Mouse (Mus musculus) left cerebral cortex, adult 8-10 months (tissue): Measurements from ENCODE around the gene Kif26b. TPM values are rescaled to one million over a fixed set of nuclear protein-coding genes. Genes with fewer than 3 reads are reported as not detected.

ENCODE experiments used
- DNase-seq, 2 experiments: peaks; one replicate each; pipeline ENCODE4 v3.0.0; 2022; ENCODE audit warnings: low spot score in 2 of 2
- total RNA-seq, 4 experiments: library from RNA; stranded (reverse); gene quantifications; 2 replicates each; pipeline ENCODE4 v1.2.4; 2022

Kif26b gene
- total RNA-seq, 4 experiments from 2014 or later: 9.3 to 10.2 (median 9.4) TPM

DNA sequence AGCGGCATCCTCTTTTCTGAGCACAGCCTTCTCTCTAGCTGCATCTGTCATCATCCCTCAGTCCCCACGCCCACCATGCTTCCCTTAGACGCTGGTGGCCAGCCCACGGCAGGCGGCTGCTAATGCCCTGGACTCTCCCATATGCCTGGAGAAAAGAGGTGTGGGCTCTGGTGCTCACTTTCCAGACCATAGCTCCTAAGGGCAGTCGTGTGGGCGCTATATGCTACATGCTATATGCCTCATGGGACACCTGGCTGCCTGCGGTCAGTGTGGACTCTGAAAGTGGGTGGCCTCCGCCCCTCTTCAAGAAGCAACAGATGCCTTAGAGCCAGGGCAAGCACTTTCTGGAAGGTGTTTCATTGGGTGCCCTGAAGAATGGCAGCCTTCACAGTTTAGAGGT, 306.9 kb downstream of the Kif26b start:
- DNase-seq: no peak

DNA sequence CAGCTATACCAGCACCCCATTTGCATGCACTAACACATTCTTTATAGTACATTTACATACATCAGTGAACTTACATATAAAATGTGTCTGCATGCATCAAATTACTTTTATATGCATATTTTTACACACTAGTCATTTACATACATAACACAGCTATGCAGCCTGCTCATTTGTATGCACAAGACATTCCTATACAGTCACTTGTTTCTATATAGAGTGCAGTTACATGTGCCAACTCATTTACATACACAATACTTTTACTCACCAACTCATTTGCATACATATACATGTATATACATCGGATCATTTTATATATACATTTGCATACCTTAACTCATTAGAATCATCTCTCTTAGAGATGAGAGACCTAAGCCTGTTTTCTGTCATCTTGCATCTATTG, 308.1 kb downstream of the Kif26b start:
- no peak for DNase-seq

DNA sequence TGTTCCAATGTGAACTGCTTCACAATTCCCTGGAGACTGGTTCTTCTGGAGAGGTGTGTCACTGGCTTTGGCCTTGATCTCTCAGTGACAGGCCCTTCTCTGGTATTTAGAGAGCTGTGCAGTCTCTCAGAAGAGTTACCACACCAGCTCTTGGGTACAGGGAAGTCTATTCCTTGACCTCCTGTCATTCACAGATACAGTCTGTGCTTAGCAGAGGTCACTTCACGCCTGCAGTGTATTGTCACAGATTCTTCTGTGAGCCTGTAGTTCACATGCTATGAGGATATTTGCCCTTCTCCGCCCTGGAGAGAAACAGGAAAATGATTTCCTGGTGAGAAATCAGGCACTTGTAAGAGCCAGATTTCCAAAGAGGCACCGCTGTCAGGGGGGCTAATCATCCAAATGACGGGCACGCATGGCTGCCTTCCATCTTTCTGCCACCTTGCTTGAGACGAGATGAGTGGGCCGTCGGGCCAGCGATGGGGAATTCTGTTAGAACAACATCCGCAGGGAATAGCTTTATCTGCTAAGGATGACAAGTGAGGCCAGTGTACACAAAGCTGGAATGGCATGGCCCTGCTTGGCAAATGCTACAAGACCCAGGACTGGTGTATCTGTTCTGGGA, 309.9 kb downstream of the Kif26b start:
- DNase-seq: no peak

DNA sequence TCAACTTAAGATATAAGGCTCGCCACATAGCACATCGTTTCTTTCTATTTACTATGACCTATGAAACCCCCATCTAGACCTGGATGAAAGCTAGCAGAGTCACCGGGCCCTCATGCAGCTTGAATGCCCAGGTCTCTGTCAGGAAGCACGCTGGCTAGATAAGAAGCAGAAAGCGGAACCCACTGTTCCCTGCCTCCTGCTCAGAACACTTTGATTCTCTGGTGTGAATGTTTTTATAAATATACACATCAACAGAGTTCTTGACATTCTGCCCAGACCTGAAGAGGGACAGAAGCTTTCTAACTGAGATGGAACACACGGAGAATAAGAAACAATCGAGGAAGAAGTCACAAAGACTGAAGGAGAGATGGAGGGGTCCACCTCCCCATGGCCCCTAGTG, 311.4 kb downstream of the Kif26b start:
- DNase-seq: no peak

DNA sequence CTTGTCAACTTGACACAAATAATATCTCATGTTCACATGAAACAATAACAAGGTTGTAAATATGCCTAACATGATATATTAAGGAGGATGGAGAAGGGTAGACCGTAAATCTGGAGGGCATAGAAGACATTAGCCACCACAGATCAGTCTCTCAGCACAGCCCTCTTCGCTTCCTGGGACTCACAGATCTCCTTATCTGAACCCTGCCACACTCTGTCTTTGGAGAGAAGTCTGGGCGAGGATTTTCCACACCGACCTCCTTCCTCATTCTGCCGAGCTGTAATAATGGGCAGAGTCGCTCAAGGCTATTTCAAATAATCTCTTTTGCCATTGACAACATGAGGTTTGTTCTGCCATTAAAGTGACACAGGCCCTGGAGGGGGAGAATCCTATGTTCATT, 315.9 kb downstream of the Kif26b start:
- DNase-seq: no peak

DNA sequence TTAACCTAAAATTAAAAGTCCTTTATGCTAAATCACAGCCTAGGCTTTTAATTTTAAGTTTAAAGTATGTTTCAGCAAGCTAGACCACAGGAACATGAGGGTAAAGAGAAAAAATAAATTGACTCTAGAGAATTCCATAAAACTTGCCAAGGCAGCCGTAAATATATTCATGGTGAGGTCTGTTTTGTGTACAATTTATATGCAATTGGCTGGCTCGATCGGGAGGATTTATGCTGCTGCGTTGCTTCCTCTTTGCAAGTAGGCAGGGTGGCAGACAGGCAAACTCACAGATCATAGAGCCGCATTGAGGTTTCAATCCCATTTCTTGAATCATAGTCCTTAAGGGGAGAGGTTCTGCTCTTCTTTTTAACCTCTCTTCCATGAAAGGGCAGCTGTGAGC, 318.6 kb downstream of the Kif26b start:
- no peak for DNase-seq

DNA sequence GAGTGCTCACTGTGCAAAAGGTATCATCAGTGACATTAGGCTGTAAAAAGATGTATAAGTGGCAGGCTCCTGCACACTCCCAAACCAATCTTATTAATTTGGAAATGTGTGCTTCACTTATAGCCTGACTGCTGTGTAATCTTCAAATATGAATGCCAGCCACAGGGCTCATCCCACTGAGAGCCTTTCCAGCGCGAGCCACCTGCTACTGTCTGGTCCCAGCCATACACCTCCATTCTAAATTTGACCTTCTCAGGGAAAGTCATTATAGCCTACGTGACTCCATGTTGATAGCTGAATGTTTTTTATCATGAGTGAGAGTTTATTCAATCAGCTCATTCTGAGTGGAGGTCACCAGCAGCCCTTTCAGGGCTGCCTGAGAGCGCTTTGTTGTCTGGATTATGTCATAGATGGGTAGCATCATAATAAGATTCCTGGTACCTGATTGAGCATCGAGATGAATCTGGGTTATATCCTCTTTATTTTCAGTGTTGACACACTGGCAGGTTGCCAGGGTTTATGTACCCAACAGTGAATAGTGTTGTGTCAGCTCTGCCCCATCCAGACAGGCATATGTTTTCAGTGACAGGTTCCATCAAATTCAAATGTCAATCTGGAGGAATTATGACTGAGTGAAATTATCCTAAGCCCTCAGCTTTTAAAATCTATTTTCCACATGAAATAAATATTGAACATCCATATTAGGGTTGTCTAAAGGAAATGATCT, 319.6 kb downstream of the Kif26b start:
- DNase-seq: no peak

DNA sequence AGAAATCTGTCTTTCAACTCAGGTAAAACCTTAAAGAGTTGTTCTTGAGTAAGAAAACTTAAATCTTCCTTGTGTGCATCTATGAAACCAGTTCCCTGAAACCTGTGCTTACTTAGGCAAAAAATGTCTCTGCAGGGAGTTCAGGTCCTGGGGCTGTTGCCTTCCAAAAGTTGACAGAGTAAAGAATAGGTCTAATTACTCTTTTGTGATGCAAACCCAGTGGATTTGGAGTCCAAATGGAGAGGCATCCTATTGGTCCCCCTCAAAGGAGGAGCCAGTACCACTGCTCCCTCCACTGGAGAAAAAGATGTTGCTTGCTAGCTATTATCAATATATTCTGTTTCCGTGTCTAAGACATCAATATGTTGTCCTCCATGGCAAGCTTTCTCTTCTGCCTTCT, 321.6 kb downstream of the Kif26b start:
- no peak for DNase-seq

DNA sequence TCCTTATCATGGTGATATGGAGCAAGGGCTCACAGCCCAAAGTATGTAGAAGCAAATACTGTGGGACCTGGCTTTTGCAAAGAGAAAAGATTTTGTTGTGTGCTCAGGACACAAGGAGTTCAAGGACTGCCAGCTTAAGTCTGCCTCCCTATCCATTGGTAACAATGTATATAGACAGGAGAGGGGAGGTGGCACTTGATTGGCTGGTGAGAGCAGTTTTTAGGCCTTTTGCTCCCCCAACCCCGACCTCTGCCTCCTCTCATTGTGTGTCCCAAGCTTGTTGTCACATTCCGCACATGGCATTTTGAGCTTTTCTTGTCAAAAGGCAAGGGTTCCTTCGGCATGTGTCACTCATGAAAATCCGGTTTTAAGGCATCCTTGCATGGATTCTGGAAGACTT, 326.0 kb downstream of the Kif26b start:
- no peak for DNase-seq

DNA sequence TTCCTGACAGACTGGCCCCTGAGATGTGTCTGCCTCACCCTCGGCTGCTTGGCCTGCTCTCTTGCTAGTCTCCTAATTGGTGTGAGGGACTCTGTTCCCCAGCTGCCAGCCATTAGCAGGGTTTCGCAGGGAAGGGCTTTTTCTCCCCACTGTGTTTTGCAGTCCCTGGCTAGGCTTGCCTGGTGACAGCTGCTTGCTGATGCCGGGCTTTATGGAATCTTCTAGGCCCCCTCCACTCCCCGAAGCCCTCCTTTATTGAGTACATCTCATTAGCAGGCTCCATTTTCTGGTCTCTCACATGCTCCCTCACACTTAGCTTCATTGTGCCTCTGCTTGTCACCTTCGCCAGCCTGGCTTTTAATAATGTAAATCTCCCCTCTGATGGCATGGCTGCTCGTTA, 327.0 kb downstream of the Kif26b start:
- no peak for DNase-seq

DNA sequence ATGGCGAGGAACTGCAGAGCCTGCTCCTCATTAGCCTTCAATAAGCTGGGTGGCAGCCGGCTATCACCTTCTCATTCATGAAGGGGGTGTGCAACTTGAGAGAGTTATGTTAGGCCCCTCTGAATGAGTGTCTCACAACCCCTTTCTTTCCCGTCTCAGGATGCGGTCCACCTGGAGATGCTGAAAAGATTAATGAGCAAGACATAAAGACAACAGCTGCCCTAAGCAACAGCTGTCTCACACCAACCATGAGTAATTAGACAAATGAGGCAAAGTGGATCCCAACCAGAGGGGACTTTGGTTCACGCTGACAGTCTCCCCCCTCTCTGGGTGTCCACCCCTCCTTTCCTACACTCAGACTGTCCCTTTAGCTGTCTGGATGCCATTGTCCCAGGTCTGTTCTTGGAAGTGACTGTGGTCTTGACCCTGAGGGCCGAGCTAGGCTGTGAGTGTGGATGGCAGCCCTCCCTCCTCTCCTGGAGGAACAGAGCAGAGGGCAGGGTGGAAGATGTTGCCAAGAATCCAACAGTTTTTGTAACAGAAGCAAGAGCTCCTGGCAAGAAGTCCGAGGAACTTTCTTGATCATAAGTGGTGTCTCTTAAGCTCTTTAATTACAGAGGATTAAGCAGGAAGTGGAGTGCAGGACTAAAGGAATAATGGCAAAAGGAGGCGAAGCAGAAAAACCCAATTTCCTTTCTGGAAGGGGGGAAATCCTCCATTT, 331.9 kb downstream of the Kif26b start:
- no peak for DNase-seq

DNA sequence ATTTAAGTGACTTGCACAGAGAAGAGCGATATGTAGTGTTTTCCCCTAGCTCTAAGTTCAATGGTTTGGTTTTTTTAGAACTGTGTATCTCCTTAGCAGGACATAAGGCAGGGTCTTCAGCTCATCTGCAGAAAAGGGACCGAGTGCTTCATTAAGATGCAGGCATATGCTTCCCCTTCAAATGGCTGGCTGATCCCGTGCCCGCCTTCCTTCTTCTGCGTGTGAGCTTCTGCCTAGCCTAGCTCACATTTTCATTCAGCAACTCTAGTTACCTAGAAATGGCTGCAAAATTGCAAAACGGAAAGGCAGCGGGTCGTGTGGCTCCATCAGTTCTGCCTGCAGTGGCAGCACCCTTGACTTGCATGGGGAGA, 332.5 kb downstream of the Kif26b start:
- no peak for DNase-seq

DNA sequence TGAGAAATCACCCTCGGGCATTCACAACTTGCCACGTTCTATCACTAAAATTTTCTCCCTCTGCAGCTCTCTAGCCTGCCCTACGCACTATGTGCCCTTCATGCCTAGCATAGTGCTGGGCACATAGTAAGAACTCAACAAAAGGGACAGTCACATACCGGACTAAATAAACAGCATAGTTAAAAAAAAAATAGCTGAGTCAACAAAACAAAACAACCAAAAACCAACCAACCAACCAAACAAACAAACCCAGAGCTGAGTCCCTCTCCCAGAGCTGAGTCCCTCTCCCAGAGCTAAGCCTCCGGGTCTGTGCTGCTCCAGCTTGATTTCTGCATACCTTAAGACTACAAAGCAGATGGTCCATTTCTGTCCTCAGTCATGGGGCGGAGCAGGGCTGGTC, 334.8 kb downstream of the Kif26b start:
- DNase-seq: no peak

DNA sequence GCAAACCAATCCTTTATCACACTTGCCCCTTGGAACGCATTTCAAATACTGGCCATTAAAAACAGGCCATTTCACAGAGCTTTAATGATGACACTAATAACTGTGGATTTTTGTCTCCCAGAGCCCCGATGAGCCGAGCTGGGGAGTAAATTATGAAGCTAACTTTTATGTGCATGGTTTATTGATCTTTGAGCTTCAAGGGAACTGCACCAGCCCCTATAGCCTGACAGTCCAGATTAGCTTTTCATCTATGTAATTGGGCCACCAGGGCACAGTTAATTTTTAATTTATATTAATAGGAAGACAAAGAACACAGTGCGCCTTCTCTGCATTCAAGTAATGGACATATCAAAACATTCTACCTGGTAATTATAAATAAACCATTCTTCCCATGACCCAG, 335.4 kb downstream of the Kif26b start:
- no peak for DNase-seq

DNA sequence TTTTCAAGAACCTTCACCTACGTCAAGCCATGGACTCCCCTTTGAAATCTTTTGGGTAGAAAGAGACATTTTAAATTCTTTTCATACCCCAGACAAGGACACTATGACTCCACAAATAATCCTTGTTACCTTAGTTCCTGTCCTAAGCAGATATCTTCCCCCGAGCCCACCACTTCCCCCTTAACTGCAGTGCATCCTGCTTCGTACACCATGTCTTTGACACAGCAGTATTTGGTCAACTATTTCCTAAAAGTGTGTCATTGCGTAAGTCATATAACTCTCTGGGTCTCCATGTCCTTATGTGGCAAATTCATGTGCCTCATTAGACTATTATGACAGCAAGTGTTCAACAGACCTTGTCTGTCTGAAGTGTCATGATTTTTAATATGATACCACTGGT, 337.8 kb downstream of the Kif26b start:
- no peak for DNase-seq

DNA sequence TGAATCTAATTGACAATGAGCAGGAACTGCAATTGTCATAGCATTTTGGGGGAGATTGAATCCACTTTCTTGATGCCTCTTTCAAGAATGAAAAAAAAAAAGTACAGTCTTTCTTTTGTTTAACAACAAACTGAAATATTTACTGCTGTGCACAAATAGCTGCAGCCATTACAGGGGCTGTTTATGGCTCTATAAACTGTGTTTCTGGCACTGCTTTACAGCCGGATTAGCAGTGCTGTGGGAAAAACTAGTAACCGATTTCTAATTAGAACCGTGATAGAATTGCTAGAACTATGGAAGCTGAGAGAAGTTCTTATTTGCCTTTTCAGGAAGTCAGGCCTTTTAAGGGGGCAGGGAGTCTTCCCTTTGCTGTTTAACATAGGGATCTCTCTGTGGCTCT, 342.1 kb downstream of the Kif26b start:
- no peak for DNase-seq

DNA sequence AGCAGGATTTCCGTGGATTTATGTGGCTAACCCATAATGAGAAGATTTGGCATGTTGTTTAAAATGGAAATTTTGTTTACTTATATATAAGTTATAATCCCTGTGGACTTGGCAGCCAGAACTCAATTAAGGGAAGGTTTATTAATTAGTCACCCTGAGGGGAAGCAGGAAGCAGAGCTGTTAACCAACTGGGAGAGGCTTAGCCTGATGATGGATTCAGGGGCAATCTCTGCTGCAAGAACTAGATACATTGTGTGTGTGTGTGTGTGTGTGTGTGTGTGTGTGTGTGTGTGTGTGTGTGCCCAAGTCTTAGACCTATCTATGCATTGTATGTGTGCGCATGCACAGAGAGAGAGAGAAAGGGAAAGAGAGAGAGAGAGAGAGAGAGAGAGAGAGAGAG, 348.0 kb downstream of the Kif26b start:
- no peak for DNase-seq

DNA sequence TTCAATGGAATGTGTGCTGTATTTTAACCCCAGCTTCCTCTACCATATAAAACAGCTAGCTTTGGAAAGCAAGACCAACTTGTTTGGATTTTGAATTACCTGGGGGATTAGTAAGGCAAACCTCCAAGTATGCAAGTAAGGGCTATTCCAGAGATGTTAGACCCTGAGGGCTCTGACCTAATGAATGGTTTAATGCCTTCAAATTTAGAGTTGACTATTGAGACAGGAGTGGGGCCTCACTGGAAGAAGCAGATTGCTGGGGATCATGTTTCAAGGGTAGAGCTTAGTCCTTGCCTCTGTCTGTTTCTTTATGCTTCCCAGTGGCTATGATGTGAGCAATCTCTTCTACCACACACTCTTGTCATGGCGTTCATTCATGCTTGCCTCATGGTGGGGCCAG, 349.8 kb downstream of the Kif26b start:
- DNase-seq: no peak

DNA sequence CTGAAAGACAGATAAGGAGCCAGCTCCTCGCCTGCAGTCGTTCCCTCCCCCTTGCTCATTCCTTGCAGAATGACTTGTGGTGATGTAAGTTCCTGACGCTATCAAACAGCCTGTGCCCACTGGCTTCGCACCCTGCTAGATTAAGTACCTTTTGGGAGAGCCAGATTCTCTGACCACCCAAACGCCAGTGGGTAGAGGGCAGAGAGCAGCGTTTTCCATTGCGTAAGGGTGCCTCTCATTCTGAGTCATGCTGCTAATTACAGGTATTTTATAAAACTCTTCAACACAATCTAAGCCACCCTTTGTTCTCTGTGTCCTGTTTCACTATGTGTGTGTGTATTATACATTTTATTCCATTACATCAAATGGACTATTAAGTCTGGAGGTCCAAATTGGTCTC, 352.0 kb downstream of the Kif26b start:
- DNase-seq: no peak

DNA sequence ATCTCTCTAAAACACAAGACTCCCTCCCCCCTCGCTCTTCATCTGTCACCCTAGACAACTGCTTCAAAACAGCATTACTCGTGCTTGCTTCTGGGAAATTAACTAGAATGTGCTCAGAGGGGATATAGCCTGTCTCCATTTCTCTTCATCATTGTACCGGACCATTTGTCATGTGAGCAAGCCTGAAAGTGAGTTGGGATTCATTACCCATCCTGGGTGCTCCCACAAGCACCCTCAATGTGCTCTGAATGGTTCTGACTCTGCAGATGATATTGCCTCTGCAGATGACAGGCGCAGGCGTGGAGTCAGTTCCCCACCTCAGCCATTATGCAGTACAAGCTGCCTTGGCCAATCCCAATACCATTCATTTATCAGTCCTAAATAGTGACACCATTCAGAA, 357.7 kb downstream of the Kif26b start:
- no peak for DNase-seq

DNA sequence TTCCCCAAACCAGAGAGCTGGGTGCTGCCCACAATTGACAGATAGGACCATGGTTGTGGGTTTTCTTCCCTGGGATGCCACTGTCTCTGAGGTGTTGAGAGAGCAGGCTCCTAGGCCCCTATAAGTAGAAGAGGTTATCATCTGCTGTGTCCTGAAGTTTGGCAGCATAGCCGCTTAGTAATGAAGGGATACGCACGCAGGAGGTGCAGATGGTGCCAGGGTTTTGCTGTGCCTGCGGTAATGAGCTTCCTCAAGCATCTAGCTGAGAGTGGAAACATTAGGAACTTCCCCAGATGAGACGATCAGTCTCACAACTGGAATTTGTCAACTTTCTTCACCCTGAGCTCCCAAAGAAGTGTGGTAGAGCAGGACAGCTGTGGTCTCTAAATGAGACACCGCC, 363.5 kb downstream of the Kif26b start:
- DNase-seq: no peak

DNA sequence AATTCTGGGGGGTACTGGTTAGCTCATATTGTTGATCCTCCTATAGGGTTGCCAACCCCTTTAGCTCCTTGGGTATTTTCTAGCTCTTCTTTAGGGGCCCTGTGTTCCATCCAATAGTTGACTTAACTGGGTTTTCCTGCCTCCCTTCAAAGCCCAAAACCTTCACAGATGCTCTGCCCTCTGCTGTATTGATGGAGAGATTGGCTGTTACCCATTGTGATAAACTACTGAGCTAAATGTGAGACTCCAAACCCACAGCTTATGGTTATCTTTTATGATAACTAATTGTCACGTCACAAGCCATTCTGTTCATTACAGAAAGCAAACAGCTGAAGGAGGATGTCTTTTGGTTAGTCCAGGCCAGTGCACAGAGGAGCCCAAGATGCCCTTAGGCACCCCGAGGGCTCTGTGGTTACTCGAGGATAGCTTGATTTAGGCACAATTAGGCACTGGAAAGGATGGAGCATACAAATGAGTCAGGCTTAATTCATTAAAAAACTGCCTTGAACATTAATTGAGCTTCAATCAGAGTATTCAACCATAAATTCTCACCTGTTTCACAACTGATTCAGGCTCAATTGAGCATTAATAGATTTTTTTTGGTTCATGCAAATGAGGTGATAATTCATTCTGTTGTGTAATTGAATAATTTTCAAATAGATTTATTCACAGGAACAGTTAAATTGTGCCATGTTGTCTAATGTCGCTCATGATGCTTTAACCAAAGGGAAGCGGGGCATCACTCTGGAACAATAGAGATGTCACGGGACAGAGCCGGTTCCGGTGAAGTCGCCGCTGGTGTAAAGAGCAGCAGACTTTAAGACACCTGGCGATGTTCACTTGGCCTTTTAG, 364.5 kb downstream of the Kif26b start:
- no peak for DNase-seq
